Mouse (Mus musculus) G1E (cell line): Measurements from ENCODE around the gene Miox. TPM values are rescaled to one million over a fixed set of nuclear protein-coding genes. Genes with fewer than 3 reads are reported as not detected.

Source experiments
- ATAC-seq: 2 replicates; pipeline ENCODE4 v1.8.0; 2016; ENCODE audit warnings: mild to moderate bottlenecking; ENCODE audit not compliant: insufficient number of reproducible peaks, poor library complexity, low FRiP score, severe bottlenecking; ENCODE audit errors: extremely low read depth
- DNase-seq: peaks from one replicate; pipeline ENCODE4 v3.0.0; 2012; ENCODE audit warnings: low spot score
- H3K27me3 ChIP-seq: 2 replicates; pipeline ENCODE4 v1.6.1; 2012; ENCODE audit warnings: mild to moderate bottlenecking, low read length, inconsistent platforms; ENCODE audit not compliant: insufficient read depth
- H3K36me3 ChIP-seq: replicated peaks from 2 replicates; pipeline ENCODE3; 2012; ENCODE audit warnings: mild to moderate bottlenecking, inconsistent platforms
- H3K4me1 ChIP-seq: 2 replicates; pipeline ENCODE4 v1.6.1; 2012; ENCODE audit warnings: low read depth, low read length, inconsistent platforms, mixed read lengths; ENCODE audit not compliant: insufficient read depth
- H3K4me3 ChIP-seq: 2 replicates; pipeline ENCODE4 v1.5.1; 2012; ENCODE audit warnings: low read depth, mild to moderate bottlenecking, inconsistent platforms, low read length, moderate library complexity, mixed read lengths
- H3K9me3 ChIP-seq: replicated peaks from 2 replicates; pipeline ENCODE4 v1.6.1; 2012; ENCODE audit warnings: inconsistent platforms
- CTCF ChIP-seq: IDR thresholded peaks from 2 replicates; pipeline ENCODE4 v1.5.1; 2012; ENCODE audit warnings: low read depth, low read length, inconsistent platforms, mixed read lengths
- GATA1 ChIP-seq: IDR thresholded peaks from 2 replicates; pipeline ENCODE4 v1.6.1; 2012; ENCODE audit warnings: borderline replicate concordance, low read length, inconsistent platforms, mixed read lengths
- GATA2 ChIP-seq: IDR thresholded peaks from 2 replicates; pipeline ENCODE4 v1.6.1; 2012; ENCODE audit warnings: low read depth, low read length, inconsistent platforms, borderline replicate concordance
- POLR2AphosphoS5 ChIP-seq: IDR thresholded peaks from 2 replicates; pipeline ENCODE4 v1.6.1; 2012; ENCODE audit warnings: low read depth, low read length, inconsistent platforms; ENCODE audit not compliant: insufficient replicate concordance
- TAL1 ChIP-seq: conservative IDR thresholded peaks from 2 replicates; pipeline ENCODE4 v1.6.1; 2012; ENCODE audit warnings: low read depth, low read length, inconsistent platforms, mixed read lengths
- polyA plus RNA-seq: library from polyadenylated mRNA; stranded (reverse); fragments of >175 nt; gene quantifications from 2 replicates; pipeline ENCODE4 v1.2.3, GENCODE M21; 2012
- total RNA-seq, 2 experiments: library from RNA; stranded (forward) in 1 of 2; stranded (reverse) in 1 of 2; fragments of 200-1000 nt in 1 of 2; fragments of >200 nt in 1 of 2; fragmentation: Nextera tagmentation in 1 of 2; gene quantifications; 2 replicates each; pipeline ENCODE4 v1.2.3; 2014 to 2017

The Miox gene
- total and polyA plus RNA-seq, 3 experiments, result 0.11 TPM; not detected in 2

DNA sequence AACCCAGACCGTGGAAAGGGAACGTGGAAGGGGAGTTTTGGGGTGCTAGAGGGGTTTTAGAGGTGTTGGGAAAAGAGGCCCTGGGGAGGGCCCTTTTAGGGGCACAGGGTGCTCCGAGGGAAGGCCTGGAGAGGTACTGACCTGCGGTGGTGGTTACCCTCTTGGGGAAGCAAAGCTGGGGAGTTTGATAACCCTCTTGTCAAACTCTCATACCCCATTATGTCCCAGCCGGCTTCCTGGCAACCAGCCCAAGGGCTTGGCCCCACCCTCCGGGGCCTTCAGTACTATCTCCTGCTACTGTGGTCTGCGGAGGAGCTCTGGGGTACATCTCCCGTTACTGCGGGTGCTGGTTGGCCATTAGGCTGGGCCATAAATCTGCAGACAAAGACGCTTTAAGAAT, 45.2 kb downstream of the Miox start:
- Histone ChIP-seq H3K36me3 (peaks cover 9% of the 10 kb centered on the region), H3K9me3 (peaks cover 20% of the 10 kb centered on the region), H3K4me1 (peaks cover 6% of the 10 kb centered on the region), H3K4me3 (no peak overlapping the region), H3K27me3 (peaks cover 17% of the 10 kb centered on the region; the same call in 1 of the 2 replicates)
- TF ChIP-seq POLR2AphosphoS5, result no peak
- no peak for TF ChIP-seq GATA1
- TF ChIP-seq TAL1, result no peak
- no peak for TF ChIP-seq GATA2
- ATAC-seq (no peak), DNase-seq (peak; percentile 18)

DNA sequence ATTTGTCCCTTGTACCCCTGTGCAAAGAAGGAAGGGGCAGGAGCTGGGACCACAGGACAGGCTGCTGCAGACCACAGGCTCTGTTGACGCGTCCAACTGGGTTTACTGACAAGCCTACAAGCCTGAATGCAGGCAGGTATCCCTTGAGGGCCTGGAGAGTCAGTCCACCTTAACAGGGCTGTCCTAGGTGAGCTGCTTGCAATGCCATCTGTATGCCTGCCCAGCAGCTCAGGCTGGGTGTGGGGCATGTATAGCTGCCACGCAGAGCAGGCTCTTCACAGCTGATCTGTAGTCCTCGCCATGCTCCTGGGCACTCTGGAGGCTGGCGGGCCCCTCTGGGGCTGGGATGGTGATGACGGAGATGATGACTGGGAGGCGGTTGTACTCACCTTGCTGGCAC, 50.4 kb downstream of the Miox start, which contains the start of gene Klhdc7b:
Klhdc7b (plus strand) TSS at position 301 of the 400 bp plus-strand sequence.
- H3K27me3 ChIP-seq, result peaks cover 49% of the 10 kb centered on the region

More for the DNA sequence above, 50.4 kb downstream of the Miox start, which contains the start of gene Klhdc7b:
- Histone ChIP-seq H3K36me3 (no peaks in the 10 kb centered on the region), H3K4me3 (no peak within 1 kb of the TSS), H3K9me3 (no peaks in the 10 kb centered on the region), H3K4me1 (no peaks in the 10 kb centered on the region)
- DNase-seq, result no peak
- no peak for TF ChIP-seq CTCF
- TF ChIP-seq POLR2AphosphoS5, result no peak
- no peak for TF ChIP-seq GATA1
- TF ChIP-seq GATA2, result no peak
- TF ChIP-seq TAL1, result no peak
- no peak for ATAC-seq

Other genes starting within 250 kb of the Miox start
Only the 20 nearest of the 25 such genes appear.
- not detected in 2 replicates for gene Mapk11, start 184.8 kb upstream of the Miox start, total RNA-seq (2014; fragmentation: Nextera tagmentation)
- gene Mapk11, start 184.8 kb upstream of the Miox start, total RNA-seq (2017), result 0.38 and 0.46 TPM in 2 replicates
- 0.07 TPM in 1 of 2 replicates, not detected in the other for gene Mapk11, start 184.8 kb upstream of the Miox start, polyA plus RNA-seq
- 9.9 and 10.6 TPM in 2 replicates for gene Plxnb2, start 153.6 kb upstream of the Miox start, total RNA-seq (2014; fragmentation: Nextera tagmentation)
- 1.8 and 3.1 TPM in 2 replicates for gene Plxnb2, start 153.6 kb upstream of the Miox start, total RNA-seq (2017)
- 15.5 and 17.6 TPM in 2 replicates for gene Plxnb2, start 153.6 kb upstream of the Miox start, polyA plus RNA-seq
- gene Dennd6b, start 137.9 kb upstream of the Miox start, total RNA-seq (2014; fragmentation: Nextera tagmentation), result 3.5 and 4.0 TPM in 2 replicates
- 1.8 and 2.3 TPM in 2 replicates for gene Dennd6b, start 137.9 kb upstream of the Miox start, total RNA-seq (2017)
- 7.3 and 7.6 TPM in 2 replicates for gene Dennd6b, start 137.9 kb upstream of the Miox start, polyA plus RNA-seq
- 47.6 and 65.5 TPM in 2 replicates for gene Ppp6r2, start 122.8 kb upstream of the Miox start, total RNA-seq (2014; fragmentation: Nextera tagmentation)
- gene Ppp6r2, start 122.8 kb upstream of the Miox start, total RNA-seq (2017), result 34.9 and 104 TPM in 2 replicates
- 105 and 107 TPM in 2 replicates for gene Ppp6r2, start 122.8 kb upstream of the Miox start, polyA plus RNA-seq
- gene Sbf1, start 19.1 kb upstream of the Miox start, total RNA-seq (2014; fragmentation: Nextera tagmentation), result 100 and 128 TPM in 2 replicates
- 40.5 and 42.5 TPM in 2 replicates for gene Sbf1, start 19.1 kb upstream of the Miox start, total RNA-seq (2017)
- gene Sbf1, start 19.1 kb upstream of the Miox start, polyA plus RNA-seq, result 104 and 145 TPM in 2 replicates
- not detected in 2 replicates for gene Adm2, start 11.7 kb upstream of the Miox start, total RNA-seq (2014; fragmentation: Nextera tagmentation)
- gene Adm2, start 11.7 kb upstream of the Miox start, total RNA-seq (2017), result not detected in 2 replicates
- 0.11 and 0.12 TPM in 2 replicates for gene Adm2, start 11.7 kb upstream of the Miox start, polyA plus RNA-seq
- 42.7 and 76.3 TPM in 2 replicates for gene Lmf2, start 21.3 kb downstream of the Miox start, total RNA-seq (2014; fragmentation: Nextera tagmentation)
- 13.7 and 15.3 TPM in 2 replicates for gene Lmf2, start 21.3 kb downstream of the Miox start, total RNA-seq (2017)
- gene Lmf2, start 21.3 kb downstream of the Miox start, polyA plus RNA-seq, result 116 and 125 TPM in 2 replicates
- 147 and 164 TPM in 2 replicates for gene Ncaph2, start 21.3 kb downstream of the Miox start, total RNA-seq (2014; fragmentation: Nextera tagmentation)
- gene Ncaph2, start 21.3 kb downstream of the Miox start, total RNA-seq (2017), result 130 and 148 TPM in 2 replicates
- 68.4 and 78.1 TPM in 2 replicates for gene Ncaph2, start 21.3 kb downstream of the Miox start, polyA plus RNA-seq
- 9.5 and 15.0 TPM in 2 replicates for gene Sco2, start 39.4 kb downstream of the Miox start, total RNA-seq (2014; fragmentation: Nextera tagmentation)
- 26.2 and 27.8 TPM in 2 replicates for gene Sco2, start 39.4 kb downstream of the Miox start, total RNA-seq (2017)
- gene Sco2, start 39.4 kb downstream of the Miox start, polyA plus RNA-seq, result 62.3 and 64.6 TPM in 2 replicates
- not detected in 2 replicates for gene Tymp, start 42.6 kb downstream of the Miox start, total RNA-seq (2014; fragmentation: Nextera tagmentation)
- 0.27 and 0.35 TPM in 2 replicates for gene Tymp, start 42.6 kb downstream of the Miox start, total RNA-seq (2017)
- gene Tymp, start 42.6 kb downstream of the Miox start, polyA plus RNA-seq, result 0.61 and 0.69 TPM in 2 replicates
- not detected in 2 replicates for gene Odf3b, start 44.9 kb downstream of the Miox start, total RNA-seq (2014; fragmentation: Nextera tagmentation)
- gene Odf3b, start 44.9 kb downstream of the Miox start, total RNA-seq (2017), result not detected in 2 replicates
- gene Odf3b, start 44.9 kb downstream of the Miox start, polyA plus RNA-seq, result not detected in 2 replicates
- not detected in 2 replicates for gene Klhdc7b, start 50.5 kb downstream of the Miox start, total RNA-seq (2014; fragmentation: Nextera tagmentation)
- 0.05 TPM in 1 of 2 replicates, not detected in the other for gene Klhdc7b, start 50.5 kb downstream of the Miox start, total RNA-seq (2017)
- not detected in 2 replicates for gene Klhdc7b, start 50.5 kb downstream of the Miox start, polyA plus RNA-seq
- not detected in 2 replicates for gene Syce3, start 76.1 kb downstream of the Miox start, total RNA-seq (2014; fragmentation: Nextera tagmentation)
- gene Syce3, start 76.1 kb downstream of the Miox start, total RNA-seq (2017), result not detected in 2 replicates
- not detected in 2 replicates for gene Syce3, start 76.1 kb downstream of the Miox start, polyA plus RNA-seq
- 3.7 and 7.7 TPM in 2 replicates for gene Cpt1b, start 91.5 kb downstream of the Miox start, total RNA-seq (2014; fragmentation: Nextera tagmentation)
- gene Cpt1b, start 91.5 kb downstream of the Miox start, total RNA-seq (2017), result 2.1 and 2.6 TPM in 2 replicates
- gene Cpt1b, start 91.5 kb downstream of the Miox start, polyA plus RNA-seq, result 0.77 and 0.88 TPM in 2 replicates
- 4.9 and 7.4 TPM in 2 replicates for gene C730034F03Rik, start 95.2 kb downstream of the Miox start, total RNA-seq (2014; fragmentation: Nextera tagmentation)
- 2.6 and 4.9 TPM in 2 replicates for gene C730034F03Rik, start 95.2 kb downstream of the Miox start, total RNA-seq (2017)
- gene C730034F03Rik, start 95.2 kb downstream of the Miox start, polyA plus RNA-seq, result 0.24 and 0.25 TPM in 2 replicates
- gene Gm44502, start 95.3 kb downstream of the Miox start, total RNA-seq (2014; fragmentation: Nextera tagmentation), result not detected in 2 replicates
- 0.12 and 0.71 TPM in 2 replicates for gene Gm44502, start 95.3 kb downstream of the Miox start, total RNA-seq (2017)
- gene Gm44502, start 95.3 kb downstream of the Miox start, polyA plus RNA-seq, result 0.93 and 1.3 TPM in 2 replicates
- 19.3 and 32.8 TPM in 2 replicates for gene Chkb, start 95.5 kb downstream of the Miox start, total RNA-seq (2014; fragmentation: Nextera tagmentation)
- 42.5 and 51.0 TPM in 2 replicates for gene Chkb, start 95.5 kb downstream of the Miox start, total RNA-seq (2017)
- gene Chkb, start 95.5 kb downstream of the Miox start, polyA plus RNA-seq, result 75.9 and 85.4 TPM in 2 replicates
- gene Mapk8ip2, start 119.5 kb downstream of the Miox start, total RNA-seq (2014; fragmentation: Nextera tagmentation), result not detected in 2 replicates
- 0.05 TPM in 1 of 2 replicates, not detected in the other for gene Mapk8ip2, start 119.5 kb downstream of the Miox start, total RNA-seq (2017)
- 0.01 TPM in 1 of 2 replicates, not detected in the other for gene Mapk8ip2, start 119.5 kb downstream of the Miox start, polyA plus RNA-seq
- 12.2 and 12.8 TPM in 2 replicates for gene Arsa, start 143.0 kb downstream of the Miox start, total RNA-seq (2014; fragmentation: Nextera tagmentation)
- 21.1 and 25.4 TPM in 2 replicates for gene Arsa, start 143.0 kb downstream of the Miox start, total RNA-seq (2017)
- gene Arsa, start 143.0 kb downstream of the Miox start, polyA plus RNA-seq, result 37.5 and 39.2 TPM in 2 replicates
- not detected in 2 replicates for gene Shank3, start 165.2 kb downstream of the Miox start, total RNA-seq (2014; fragmentation: Nextera tagmentation)
- 0.46 and 0.55 TPM in 2 replicates for gene Shank3, start 165.2 kb downstream of the Miox start, total RNA-seq (2017)
- gene Shank3, start 165.2 kb downstream of the Miox start, polyA plus RNA-seq, result 0.34 and 0.40 TPM in 2 replicates